Mouse (Mus musculus) MEL (cell line): Measurements from ENCODE around the gene Extl2. TPM values are rescaled to one million over a fixed set of nuclear protein-coding genes. Genes with fewer than 3 reads are reported as not detected.

Experiments used
- DNase-seq: peaks from one replicate; pipeline ENCODE4 v3.0.0; 2011; ENCODE audit warnings: low read depth, low spot score
- H3K27ac ChIP-seq: 2 replicates; pipeline ENCODE4 v1.5.1; 2012; ENCODE audit warnings: low read depth, mild to moderate bottlenecking, control low read depth, low read length, moderate library complexity; ENCODE audit not compliant: control insufficient read depth
- H3K27me3 ChIP-seq, 2 experiments: fragments of 150-350 bp in 1 of 2; sonication (generic) in 1 of 2; 2 replicates each; pipeline ENCODE4 v1.6.1; 2012; ENCODE audit warnings: low read length in 2 of 2, mild to moderate bottlenecking in 2 of 2, improper control_type of control experiment in 1 of 2, moderate library complexity in 1 of 2; ENCODE audit not compliant: insufficient read depth in 2 of 2, control insufficient read depth in 1 of 2
- H3K36me3 ChIP-seq, 2 experiments: 2 replicates each; pipeline ENCODE4 v1.6.1; 2012 to 2014; ENCODE audit warnings: low read length in 2 of 2, improper control_type of control experiment in 1 of 2, inconsistent platforms in 1 of 2, mild to moderate bottlenecking in 1 of 2; ENCODE audit not compliant: insufficient read depth in 2 of 2, control insufficient read depth in 1 of 2
- H3K4me1 ChIP-seq, 2 experiments: fragments of 150-350 bp in 1 of 2; sonication (generic) in 1 of 2; 2 replicates each; pipeline ENCODE4 v1.6.1; 2012; ENCODE audit warnings: low read length in 2 of 2, improper control_type of control experiment in 1 of 2, mild to moderate bottlenecking in 1 of 2; ENCODE audit not compliant: insufficient read depth in 2 of 2, control insufficient read depth in 1 of 2
- H3K4me3 ChIP-seq, 2 experiments: fragments of 150-350 bp in 1 of 2; sonication (generic) in 1 of 2; 2 replicates each; pipeline ENCODE4 v1.5.1; 2012; ENCODE audit warnings: low read depth in 2 of 2, low read length in 2 of 2, mild to moderate bottlenecking in 2 of 2, moderate library complexity in 2 of 2, control low read depth in 1 of 2, improper control_type of control experiment in 1 of 2; ENCODE audit not compliant: control insufficient read depth in 1 of 2, insufficient read depth in 1 of 2
- H3K79me2 ChIP-seq: 2 replicates; pipeline ENCODE4 v1.6.1; 2012; ENCODE audit warnings: mild to moderate bottlenecking, low read length, moderate library complexity; ENCODE audit not compliant: control insufficient read depth, poor library complexity, insufficient read depth
- H3K9ac ChIP-seq: 2 replicates; pipeline ENCODE4 v1.6.1; 2012; ENCODE audit warnings: low read depth, mild to moderate bottlenecking, control low read depth, low read length, moderate library complexity; ENCODE audit not compliant: control insufficient read depth, poor library complexity, severe bottlenecking
- H3K9me3 ChIP-seq: fragments of 150-350 bp; sonication (generic); replicated peaks from 2 replicates; pipeline ENCODE4 v1.6.1; 2012; ENCODE audit warnings: mild to moderate bottlenecking, low read length, improper control_type of control experiment, moderate library complexity; ENCODE audit not compliant: insufficient read depth
- CHD1 ChIP-seq: IDR thresholded peaks from 2 replicates; pipeline ENCODE4 v1.6.1; 2012; ENCODE audit warnings: low read depth, mild to moderate bottlenecking, inconsistent platforms, low read length, improper control_type of control experiment
- CHD2 ChIP-seq: IDR thresholded peaks from 2 replicates; pipeline ENCODE4 v1.6.1; 2011; ENCODE audit warnings: low read length, improper control_type of control experiment
- E2F4 ChIP-seq: IDR thresholded peaks from 2 replicates; pipeline ENCODE4 v1.6.1; 2011; ENCODE audit warnings: low read depth, low read length, improper control_type of control experiment, borderline replicate concordance
- ELF1 ChIP-seq: IDR thresholded peaks from 2 replicates; pipeline ENCODE4 v1.6.1; 2014; ENCODE audit warnings: low read depth, mild to moderate bottlenecking, inconsistent platforms, low read length, improper control_type of control experiment, moderate library complexity
- ETS1 ChIP-seq: IDR thresholded peaks from 2 replicates; pipeline ENCODE4 v1.6.1; 2012; ENCODE audit warnings: low read depth, mild to moderate bottlenecking, inconsistent platforms, low read length, improper control_type of control experiment, moderate library complexity
- GABPA ChIP-seq: IDR thresholded peaks from 2 replicates; pipeline ENCODE4 v1.6.1; 2012; ENCODE audit warnings: low read depth, mild to moderate bottlenecking, inconsistent platforms, low read length, improper control_type of control experiment, moderate library complexity
- GATA1 ChIP-seq: IDR thresholded peaks from 2 replicates; pipeline ENCODE4 v1.6.1; 2011; ENCODE audit warnings: low read depth, low read length, improper control_type of control experiment
- HCFC1 ChIP-seq: IDR thresholded peaks from 2 replicates; pipeline ENCODE4 v1.6.1; 2012; ENCODE audit warnings: low read depth, mild to moderate bottlenecking, inconsistent platforms, low read length, improper control_type of control experiment, moderate library complexity
- JUND ChIP-seq: IDR thresholded peaks from 2 replicates; pipeline ENCODE4 v1.6.1; 2011; ENCODE audit warnings: low read depth, mild to moderate bottlenecking, improper control_type of control experiment, low read length
- MAFK ChIP-seq: IDR thresholded peaks from 2 replicates; pipeline ENCODE4 v1.6.1; 2011; ENCODE audit warnings: low read depth, mild to moderate bottlenecking, low read length, improper control_type of control experiment, borderline replicate concordance
- MAX ChIP-seq: IDR thresholded peaks from 2 replicates; pipeline ENCODE4 v1.6.1; 2011; ENCODE audit warnings: low read length, improper control_type of control experiment
- MAZ ChIP-seq: IDR thresholded peaks from 2 replicates; pipeline ENCODE4 v1.6.1; 2012; ENCODE audit warnings: low read depth, mild to moderate bottlenecking, inconsistent platforms, low read length, improper control_type of control experiment
- MEF2A ChIP-seq: IDR thresholded peaks from 2 replicates; pipeline ENCODE4 v1.6.1; 2014; ENCODE audit warnings: low read depth, mild to moderate bottlenecking, inconsistent platforms, low read length, improper control_type of control experiment; ENCODE audit not compliant: poor library complexity, insufficient replicate concordance, severe bottlenecking; ENCODE audit errors: extremely low read depth
- MXI1 ChIP-seq: IDR thresholded peaks from 2 replicates; pipeline ENCODE4 v1.6.1; 2011; ENCODE audit warnings: mild to moderate bottlenecking, low read depth, low read length, improper control_type of control experiment
- MYB ChIP-seq: IDR thresholded peaks from 2 replicates; pipeline ENCODE4 v1.6.1; 2011; ENCODE audit warnings: mild to moderate bottlenecking, low read depth, low read length, improper control_type of control experiment
- NELFE ChIP-seq: IDR thresholded peaks from 2 replicates; pipeline ENCODE4 v1.6.1; 2011; ENCODE audit warnings: low read depth, low read length, improper control_type of control experiment
- POLR2A ChIP-seq, 2 experiments: IDR thresholded peaks; 2 replicates each; pipeline ENCODE4 v1.6.1; 2011 to 2012; ENCODE audit warnings: low read length in 2 of 2, mild to moderate bottlenecking in 2 of 2, control low read depth in 1 of 2, improper control_type of control experiment in 1 of 2, low read depth in 1 of 2, moderate library complexity in 1 of 2; ENCODE audit not compliant: control insufficient read depth in 1 of 2, insufficient read depth in 1 of 2, poor library complexity in 1 of 2
- RAD21 ChIP-seq: IDR thresholded peaks from 2 replicates; pipeline ENCODE4 v1.6.1; 2011; ENCODE audit warnings: mild to moderate bottlenecking, low read depth, low read length, improper control_type of control experiment
- SIN3A ChIP-seq: IDR thresholded peaks from 2 replicates; pipeline ENCODE4 v1.6.1; 2012; ENCODE audit warnings: low read length, improper control_type of control experiment, inconsistent platforms
- TBP ChIP-seq: IDR thresholded peaks from 2 replicates; pipeline ENCODE4 v1.8.0; 2011; ENCODE audit warnings: low read depth, low read length, improper control_type of control experiment
- TCF12 ChIP-seq: IDR thresholded peaks from 2 replicates; pipeline ENCODE4 v1.6.1; 2014; ENCODE audit warnings: low read depth, mild to moderate bottlenecking, inconsistent platforms, low read length, improper control_type of control experiment, moderate library complexity
- UBTF ChIP-seq: IDR thresholded peaks from 2 replicates; pipeline ENCODE4 v1.6.1; 2012; ENCODE audit warnings: low read depth, mild to moderate bottlenecking, inconsistent platforms, low read length, improper control_type of control experiment, moderate library complexity, borderline replicate concordance; ENCODE audit not compliant: insufficient read depth
- USF1 ChIP-seq: IDR thresholded peaks from 2 replicates; pipeline ENCODE4 v1.6.1; 2014; ENCODE audit warnings: low read depth, mild to moderate bottlenecking, inconsistent platforms, low read length, improper control_type of control experiment, moderate library complexity
- USF2 ChIP-seq, 2 experiments: IDR thresholded peaks; 2 replicates each; pipeline ENCODE4 v1.6.1; 2011 to 2012; ENCODE audit warnings: improper control_type of control experiment in 2 of 2, low read length in 2 of 2, borderline replicate concordance in 1 of 2, inconsistent platforms in 1 of 2, low read depth in 1 of 2, mild to moderate bottlenecking in 1 of 2; ENCODE audit not compliant: insufficient read depth in 1 of 2
- ZC3H11A ChIP-seq: IDR thresholded peaks from 2 replicates; pipeline ENCODE4 v1.6.1; 2012; ENCODE audit warnings: low read depth, mild to moderate bottlenecking, inconsistent platforms, low read length, improper control_type of control experiment
- ZKSCAN1 ChIP-seq: IDR thresholded peaks from 2 replicates; pipeline ENCODE4 v1.6.1; 2012; ENCODE audit warnings: low read depth, mild to moderate bottlenecking, inconsistent platforms, low read length, improper control_type of control experiment, moderate library complexity
- ZMIZ1 ChIP-seq: IDR thresholded peaks from 2 replicates; pipeline ENCODE4 v1.6.1; 2012; ENCODE audit warnings: low read depth, mild to moderate bottlenecking, inconsistent platforms, low read length, improper control_type of control experiment, moderate library complexity
- polyA plus RNA-seq, 2 experiments: library from polyadenylated mRNA; stranded (reverse) in 1 of 2; unstranded in 1 of 2; fragments of >175 nt in 1 of 2; fragments of >200 nt in 1 of 2; gene quantifications; 2 replicates each; pipeline versions ENCODE4 v1.2.1 to v1.2.4; 2012; ENCODE audit warnings: low replicate concordance in 2 of 2, low read depth in 1 of 2; ENCODE audit not compliant: insufficient read length in 2 of 2, insufficient read depth in 1 of 2, missing spikeins in 1 of 2
- total RNA-seq: library from RNA; depleted of rRNA; stranded (reverse); fragments of 300-350 nt; gene quantifications from 2 replicates; pipeline ENCODE4 v1.2.3, GENCODE M21; 2012

The Extl2 gene
- total and polyA plus RNA-seq, 3 experiments, result 6.6 to 10.5 TPM; not detected in 1

GRCm38 (mm10) chr3:116019136-116019535 lies 11.9 kb downstream of the Extl2 start:
- no peak for DNase-seq
- H3K4me3 ChIP-seq, result no peak overlapping the region
- no peaks in the 10 kb centered on the region for H3K79me2 ChIP-seq
- TF ChIP-seq HCFC1 (no peak), NELFE (no peak), SIN3A (no peak), E2F4 (no peak), RAD21 (no peak), MAX (no peak), CHD2 (no peak), MAFK (no peak), GABPA (no peak), MXI1 (no peak)
- TF ChIP-seq, all 39 proteins: peak for 0
- Histone ChIP-seq H3K9ac (no peak overlapping the region), H3K27ac (no peak overlapping the region), H3K9me3 (no peaks in the 10 kb centered on the region), H3K27me3 (no peaks in the 10 kb centered on the region), H3K36me3 (no peaks in the 10 kb centered on the region), H3K4me1 (no peaks in the 10 kb centered on the region)

GRCm38 (mm10) chr3:116024236-116024635 lies 17.0 kb downstream of the Extl2 start:
- Histone ChIP-seq H3K36me3 (no peaks in the 10 kb centered on the region), H3K27ac (no peak overlapping the region)
- no peak for TF ChIP-seq MEF2A
- no peak for TF ChIP-seq POLR2A (IDR thresholded peaks at IDR 0.05; ENCODE audit: control insufficient read depth in 1 of 2, insufficient read depth in 1 of 2, low read depth in 1 of 2, low read length in 2 of 2, poor library complexity in 1 of 2)
- TF ChIP-seq USF2 (IDR thresholded peaks at IDR 0.05; ENCODE audit: borderline replicate concordance in 1 of 2, insufficient read depth in 1 of 2, low read depth in 1 of 2, low read length in 2 of 2), result no peak
- no peak for TF ChIP-seq ZC3H11A
- TF ChIP-seq SIN3A, result no peak
- no peak for TF ChIP-seq JUND
- TF ChIP-seq ZKSCAN1, result no peak
- TF ChIP-seq ELF1, result no peak
- TF ChIP-seq GATA1, result no peak
- no peak for TF ChIP-seq USF1
- no peak for TF ChIP-seq CHD1
- no peak for TF ChIP-seq MAZ
- TF ChIP-seq MYB, result no peak
- TF ChIP-seq ZMIZ1, result no peak
- no peak for TF ChIP-seq TBP
- TF ChIP-seq TCF12, result no peak
- no peak for TF ChIP-seq MAX
- TF ChIP-seq ETS1, result no peak
- TF ChIP-seq UBTF, result no peak
- TF ChIP-seq, all 39 proteins: peak for 0
- H3K9ac ChIP-seq, result no peak overlapping the region
- no peaks in the 10 kb centered on the region for H3K4me1 ChIP-seq
- no peaks in the 10 kb centered on the region for H3K9me3 ChIP-seq
- H3K27me3 ChIP-seq, result no peaks in the 10 kb centered on the region
- no peaks in the 10 kb centered on the region for H3K79me2 ChIP-seq
- no peak overlapping the region for H3K4me3 ChIP-seq
- no peak for DNase-seq
